Mouse (Mus musculus) intestine, embryonic 16.5 days (tissue): ENCODE measurements around the gene Trim47. TPM values are rescaled to one million over a fixed set of nuclear protein-coding genes. Genes with fewer than 3 reads are reported as not detected.
A peak's percentile ranks its signal among the peaks of the same experiment; 100 is the strongest.

Source experiments
- ATAC-seq: fragments of 200-750 bp; cut with Nextera tagmentation; 2 replicates; pipeline ENCODE4 v1.8.0; 2017; ENCODE audit warnings: moderate TSS enrichment, moderate library complexity
- H3K27ac ChIP-seq: fragments of 300-500 bp; sonication (generic); 2 replicates; pipeline ENCODE4 v1.5.1; 2014; ENCODE audit warnings: mild to moderate bottlenecking, low read length
- H3K27me3 ChIP-seq: fragments of 300-500 bp; sonication (generic); replicated peaks from 2 replicates; pipeline ENCODE4 v1.6.1; 2014; ENCODE audit warnings: low read length, control low read depth, mixed read lengths; ENCODE audit not compliant: control insufficient read depth, insufficient read depth
- H3K36me3 ChIP-seq: fragments of 300-500 bp; sonication (generic); 2 replicates; pipeline ENCODE4 v1.6.1; 2014; ENCODE audit warnings: low read length, control low read depth; ENCODE audit not compliant: control insufficient read depth, insufficient read depth
- H3K4me1 ChIP-seq: fragments of 300-500 bp; sonication (generic); 2 replicates; pipeline ENCODE4 v1.6.1; 2014; ENCODE audit warnings: low read length, control low read depth, mixed read lengths; ENCODE audit not compliant: control insufficient read depth, insufficient read depth
- H3K4me2 ChIP-seq: fragments of 300-500 bp; sonication (generic); 2 replicates; pipeline ENCODE4 v1.6.1; 2014; ENCODE audit warnings: low read depth, low read length, control low read depth
- H3K4me3 ChIP-seq: fragments of 300-500 bp; sonication (generic); 2 replicates; pipeline ENCODE4 v1.5.1; 2014; ENCODE audit warnings: mild to moderate bottlenecking, low read length
- H3K9ac ChIP-seq: fragments of 300-500 bp; sonication (generic); 2 replicates; pipeline ENCODE4 v1.6.1; 2014; ENCODE audit warnings: low read depth, low read length
- H3K9me3 ChIP-seq: fragments of 300-500 bp; sonication (generic); 2 replicates; pipeline ENCODE4 v1.6.1; 2016; ENCODE audit warnings: low read length, control low read depth; ENCODE audit not compliant: control insufficient read depth
- WGBS: fragments of 180-500 bp; shearing (Covaris S2); extraction: QIAGEN DNeasy Blood & Tissue Kit; methylation state at CpG from one replicate; pipeline ENCODE4 v1.1.7; 2014; 5-methylcytosine and 5-hydroxymethylcytosine counted together
- polyA plus RNA-seq: library from polyadenylated mRNA; unstranded; fragments of >200 nt; fragmentation: Nextera tagmentation; extraction: Ambion mirVana; gene quantifications from 2 replicates; pipeline ENCODE4 v1.2.1, GENCODE M21; 2015

Trim47 gene
- polyA plus RNA-seq, 1 experiment from 2014 or later, result 13.9 TPM

DNA sequence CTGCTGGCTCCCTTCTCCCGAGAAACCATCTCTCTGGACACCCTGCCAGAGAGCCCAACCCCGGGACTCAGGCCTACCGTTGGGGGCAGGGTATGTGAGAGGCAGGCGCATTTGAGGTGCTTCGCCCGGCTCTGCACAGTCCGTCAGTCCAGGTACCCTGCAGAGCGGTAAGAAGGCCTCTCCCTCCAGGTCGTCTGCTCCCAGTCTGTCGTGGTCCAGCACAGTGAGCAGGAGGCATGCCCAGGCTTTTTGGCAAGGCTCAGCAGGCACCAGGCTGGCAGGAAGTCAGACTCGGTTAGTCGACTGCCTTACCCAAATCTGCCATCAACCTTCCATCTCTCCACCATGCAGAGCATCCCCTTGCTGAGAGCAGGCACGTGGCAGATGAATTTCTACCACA, 63.4 kb downstream of the Trim47 start:
- Histone ChIP-seq H3K9me3 (no peaks in the 10 kb centered on the region), H3K36me3 (peaks cover 15% of the 10 kb centered on the region), H3K9ac (no peak overlapping the region), H3K4me1 (peaks cover 5% of the 10 kb centered on the region; the same call in 1 of the 2 replicates), H3K4me2 (no peak overlapping the region), H3K27me3 (no peaks in the 10 kb centered on the region), H3K27ac (no peak overlapping the region), H3K4me3 (no peak overlapping the region)
- ATAC-seq, result no peak
- WGBS, result 65% methylated on average over 13 of the region's 13 CpGs

DNA sequence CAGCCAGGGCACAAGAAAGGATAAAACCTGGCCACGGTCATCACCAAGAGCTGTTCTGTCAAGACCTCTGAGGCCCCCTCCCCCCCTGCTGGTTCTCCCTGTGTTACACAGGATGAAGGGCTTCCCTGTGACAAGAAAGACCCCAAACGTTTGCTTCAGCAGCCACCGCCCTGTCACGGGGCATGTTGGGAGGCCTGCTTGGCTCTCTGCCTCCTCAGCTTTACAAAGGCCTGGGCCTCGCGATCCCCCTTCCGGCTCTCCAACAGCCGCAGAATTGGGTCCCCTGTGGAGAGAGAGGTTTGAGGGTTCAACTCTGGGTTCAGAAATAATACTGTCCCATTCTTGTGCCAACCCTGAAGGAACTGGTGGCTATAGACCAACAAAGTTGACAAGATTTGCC, 64.5 kb downstream of the Trim47 start:
- Histone ChIP-seq H3K4me3 (no peak overlapping the region), H3K27ac (no peak overlapping the region), H3K9me3 (no peaks in the 10 kb centered on the region), H3K9ac (no peak overlapping the region), H3K36me3 (peaks cover 24% of the 10 kb centered on the region), H3K4me1 (peaks cover 5% of the 10 kb centered on the region; the same call in 1 of the 2 replicates), H3K27me3 (no peaks in the 10 kb centered on the region), H3K4me2 (no peak overlapping the region)
- ATAC-seq, result no peak
- WGBS, result 70% methylated on average over 8 of the region's 8 CpGs

DNA sequence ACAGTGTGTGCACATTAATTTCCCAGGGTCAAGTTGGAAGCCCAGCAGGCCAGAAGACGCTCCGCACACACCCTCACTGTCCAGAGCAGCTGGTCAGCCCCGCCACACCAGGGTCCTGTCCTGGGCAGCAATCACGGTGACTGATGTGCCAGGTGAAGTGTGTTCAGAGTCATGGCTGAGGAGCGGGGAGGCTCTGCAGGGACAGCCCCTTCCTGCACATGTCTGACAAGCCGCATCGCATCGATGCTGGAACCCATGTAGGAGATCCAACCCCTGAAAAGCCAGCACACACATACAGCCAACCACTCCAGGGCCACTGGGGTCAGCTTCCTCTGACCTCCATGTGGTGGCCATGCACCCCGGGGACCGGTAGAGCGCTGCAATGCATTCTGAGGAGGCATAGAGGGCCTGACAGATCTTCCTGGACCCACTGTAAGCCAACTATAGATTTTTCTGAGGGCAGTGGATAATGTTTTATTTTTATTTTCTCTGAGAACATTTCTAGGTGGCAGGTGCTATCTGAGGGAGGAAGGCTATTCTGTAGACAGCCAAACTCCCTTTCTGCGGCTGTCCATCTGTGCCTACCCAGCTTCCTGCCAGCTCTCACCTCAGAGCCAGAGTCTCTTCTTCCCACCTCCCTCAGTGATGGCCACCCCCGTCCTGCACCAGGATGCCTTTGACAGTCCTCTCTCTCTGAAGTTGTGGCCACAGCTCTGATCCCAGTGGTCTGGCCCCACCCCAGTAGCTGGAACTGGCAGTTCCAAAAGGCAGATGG, 65.2 kb downstream of the Trim47 start:
- no peak for ATAC-seq
- no peaks in the 10 kb centered on the region for H3K9me3 ChIP-seq
- no peaks in the 10 kb centered on the region for H3K27me3 ChIP-seq
- 88% methylated on average over 13 of the region's 13 CpGs for WGBS
- H3K9ac ChIP-seq, result no peak overlapping the region
- H3K4me2 ChIP-seq, result no peak overlapping the region
- H3K27ac ChIP-seq, result no peak overlapping the region
- H3K36me3 ChIP-seq, result peaks cover 29% of the 10 kb centered on the region
- peaks cover 5% of the 10 kb centered on the region; the same call in 1 of the 2 replicates for H3K4me1 ChIP-seq
- no peak overlapping the region for H3K4me3 ChIP-seq

DNA sequence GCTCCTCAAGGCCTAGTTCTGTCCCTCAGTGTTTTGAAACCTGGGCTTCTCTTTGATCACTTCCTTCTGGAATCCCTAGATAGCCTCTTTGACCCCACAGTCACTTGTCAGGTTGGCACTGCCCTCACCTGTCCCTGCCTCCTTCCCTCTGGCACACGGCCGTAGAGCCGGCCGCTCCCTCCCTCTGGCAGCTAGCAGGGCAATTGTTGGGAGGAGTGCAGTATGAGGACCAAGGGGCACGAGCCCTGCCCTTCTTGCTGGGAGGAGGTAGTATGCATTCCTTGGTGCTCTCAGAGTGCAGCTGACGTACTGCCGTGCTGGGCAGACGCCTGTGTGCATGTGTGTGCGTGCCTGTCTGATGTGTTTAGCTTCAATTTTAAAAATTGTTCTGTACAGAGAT, 66.4 kb downstream of the Trim47 start:
- no peak overlapping the region for H3K4me2 ChIP-seq
- H3K4me1 ChIP-seq, result peaks cover 5% of the 10 kb centered on the region; the same call in 1 of the 2 replicates
- H3K4me3 ChIP-seq, result no peak overlapping the region
- H3K9me3 ChIP-seq, result no peaks in the 10 kb centered on the region
- 67% methylated on average over 9 of the region's 9 CpGs for WGBS
- H3K27ac ChIP-seq, result 0 out of 2 replicates have a peak overlapping the region, but pooled peaks have one; percentile 6
- peaks cover 35% of the 10 kb centered on the region for H3K36me3 ChIP-seq
- no peak overlapping the region for H3K9ac ChIP-seq
- H3K27me3 ChIP-seq, result no peaks in the 10 kb centered on the region
- ATAC-seq, result no peak; the same call in 1 of the 2 replicates

DNA sequence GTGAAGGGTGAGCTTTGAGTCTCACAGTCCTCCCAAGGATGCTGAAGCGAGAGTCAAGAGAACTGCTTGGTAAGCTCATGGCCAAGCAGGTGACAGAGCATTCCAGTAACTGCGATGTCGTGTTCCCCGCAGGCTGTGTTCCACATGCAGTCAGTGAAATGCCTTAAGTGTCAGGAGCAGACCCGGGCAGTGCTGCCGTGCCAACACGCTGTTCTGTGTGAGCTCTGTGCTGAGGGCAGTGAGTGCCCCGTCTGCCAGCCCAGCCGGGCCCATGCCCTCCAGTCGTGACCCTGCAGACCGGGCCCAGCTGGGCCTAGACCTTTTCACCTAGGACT, 67.4 kb downstream of the Trim47 start:
- no peak for ATAC-seq
- H3K4me3 ChIP-seq, result no peak overlapping the region
- no peaks in the 10 kb centered on the region for H3K9me3 ChIP-seq
- 92% methylated on average over 11 of the region's 11 CpGs for WGBS
- no peak overlapping the region for H3K9ac ChIP-seq
- no peak overlapping the region for H3K27ac ChIP-seq
- peaks cover 5% of the 10 kb centered on the region; the same call in 1 of the 2 replicates for H3K4me1 ChIP-seq
- peaks cover 43% of the 10 kb centered on the region for H3K36me3 ChIP-seq
- H3K4me2 ChIP-seq, result no peak overlapping the region
- H3K27me3 ChIP-seq, result no peaks in the 10 kb centered on the region

DNA sequence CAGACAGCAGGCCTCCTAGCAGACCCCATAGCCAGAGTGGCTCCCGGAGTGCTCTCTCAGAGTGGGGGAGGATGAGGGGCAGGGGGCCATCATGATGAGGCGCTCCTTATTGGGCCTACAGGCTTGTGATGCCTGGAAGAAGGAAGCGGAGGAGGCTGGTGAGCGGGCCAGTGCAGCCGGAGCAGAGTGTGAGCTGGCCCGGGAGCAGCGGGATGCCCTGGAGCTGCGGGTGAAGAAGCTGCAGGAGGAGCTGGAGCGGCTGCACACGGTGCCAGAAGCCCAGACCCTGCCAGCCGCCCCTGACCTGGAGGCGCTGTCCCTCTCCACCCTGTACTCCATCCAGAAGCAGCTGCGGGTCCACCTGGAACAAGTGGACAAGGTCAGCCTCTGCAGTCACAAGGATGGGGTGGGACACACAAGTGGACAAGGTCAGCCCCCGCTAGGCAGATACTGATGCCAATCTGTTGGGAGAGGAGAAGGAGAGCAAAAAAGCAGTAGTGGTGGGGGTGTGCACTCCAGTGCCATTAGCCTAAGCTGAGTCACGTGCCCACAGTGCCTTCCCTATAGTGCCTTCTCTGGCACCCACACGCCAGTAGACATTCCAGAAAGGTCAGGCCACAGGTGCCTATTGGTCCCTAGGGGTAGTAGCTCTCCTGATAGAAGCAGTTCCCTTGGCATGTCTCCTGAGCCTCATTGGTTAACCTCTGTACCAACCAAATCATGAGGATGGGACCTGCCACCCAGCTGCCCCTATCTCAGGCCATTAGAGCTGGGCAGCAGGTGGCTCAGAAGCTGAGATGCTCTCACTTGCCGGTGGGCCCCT, 67.9 kb downstream of the Trim47 start:
- no peak overlapping the region for H3K4me2 ChIP-seq
- H3K4me3 ChIP-seq, result no peak overlapping the region
- H3K27ac ChIP-seq, result no peak overlapping the region
- no peaks in the 10 kb centered on the region for H3K27me3 ChIP-seq
- H3K4me1 ChIP-seq, result peaks cover 5% of the 10 kb centered on the region; the same call in 1 of the 2 replicates
- no peaks in the 10 kb centered on the region for H3K9me3 ChIP-seq
- WGBS, result 89% methylated on average over 17 of the region's 17 CpGs
- H3K36me3 ChIP-seq, result peaks cover 48% of the 10 kb centered on the region
- no peak overlapping the region for H3K9ac ChIP-seq
- no peak for ATAC-seq

DNA sequence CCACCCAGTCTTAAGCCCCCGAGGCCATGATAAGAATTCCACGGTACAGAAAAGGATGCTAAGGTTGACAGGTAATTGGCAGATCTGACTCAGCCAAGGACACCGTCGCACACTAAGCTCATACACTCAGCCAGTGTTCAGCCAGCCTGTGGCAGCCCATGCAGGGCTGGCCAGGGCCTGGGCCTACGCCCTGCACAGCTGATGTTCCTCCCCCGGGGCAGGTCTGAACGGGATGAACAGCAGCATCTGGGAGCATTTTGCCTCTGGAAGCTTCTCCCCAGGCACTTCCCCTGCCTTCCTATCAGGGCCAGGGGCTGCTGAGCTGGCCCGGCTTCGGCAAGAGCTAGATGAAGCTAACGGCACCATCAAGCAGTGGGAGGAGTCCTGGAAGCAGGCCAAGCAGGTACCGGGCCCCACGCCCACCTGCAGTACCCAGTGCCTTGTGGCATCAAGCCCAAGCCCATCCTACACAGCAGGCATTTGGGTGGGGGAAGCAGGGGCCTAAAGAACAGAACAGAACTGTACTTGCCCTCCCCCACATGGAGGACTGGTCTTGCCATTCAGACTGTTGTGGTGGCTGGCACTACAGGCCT, 68.9 kb downstream of the Trim47 start:
- H3K36me3 ChIP-seq, result peaks cover 55% of the 10 kb centered on the region
- no peak for ATAC-seq
- H3K4me2 ChIP-seq, result no peak overlapping the region
- H3K4me3 ChIP-seq, result no peak overlapping the region
- H3K4me1 ChIP-seq, result peaks cover 5% of the 10 kb centered on the region; the same call in 1 of the 2 replicates
- WGBS, result 72% methylated on average over 12 of the region's 12 CpGs
- no peaks in the 10 kb centered on the region for H3K9me3 ChIP-seq
- no peak overlapping the region for H3K27ac ChIP-seq
- no peaks in the 10 kb centered on the region for H3K27me3 ChIP-seq
- H3K9ac ChIP-seq, result no peak overlapping the region

DNA sequence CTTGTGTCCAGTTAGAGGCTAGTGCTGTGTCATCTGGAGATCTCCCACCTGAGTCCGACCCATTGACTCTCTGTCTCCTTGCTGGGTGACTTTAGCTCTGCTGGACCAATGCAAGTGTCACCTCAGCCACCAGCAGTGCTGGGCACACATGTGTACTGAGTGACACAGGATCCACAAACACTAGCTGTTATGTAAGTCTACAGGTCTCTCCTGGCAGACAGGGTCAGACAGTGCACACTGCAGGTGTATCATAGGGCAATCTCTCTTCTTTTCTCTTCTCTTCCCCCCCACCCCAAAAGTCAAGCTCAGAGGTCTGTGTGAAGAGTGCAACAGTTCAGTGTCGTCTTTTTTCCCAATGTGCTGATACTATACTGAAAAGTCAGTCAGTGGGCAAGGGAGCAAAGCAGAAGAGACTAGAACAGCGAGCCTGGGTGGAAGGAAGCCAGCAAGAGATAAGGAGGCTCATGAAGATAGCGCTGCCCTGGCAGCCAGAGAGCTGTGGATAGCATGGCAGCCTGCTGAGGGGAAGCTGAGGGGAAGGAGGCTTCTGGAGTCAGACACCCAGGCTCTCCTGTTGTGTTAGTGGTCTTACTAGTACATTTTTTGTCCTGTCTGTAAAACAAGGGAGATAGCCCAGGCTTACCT, 69.7 kb downstream of the Trim47 start:
- WGBS, result 82% methylated on average over 4 of the region's 4 CpGs
- Histone ChIP-seq H3K27me3 (no peaks in the 10 kb centered on the region), H3K9me3 (no peaks in the 10 kb centered on the region), H3K4me2 (no peak overlapping the region), H3K4me1 (peaks cover 5% of the 10 kb centered on the region; the same call in 1 of the 2 replicates), H3K27ac (no peak overlapping the region), H3K36me3 (peaks cover 55% of the 10 kb centered on the region), H3K4me3 (no peak overlapping the region), H3K9ac (no peak overlapping the region)
- no peak for ATAC-seq

DNA sequence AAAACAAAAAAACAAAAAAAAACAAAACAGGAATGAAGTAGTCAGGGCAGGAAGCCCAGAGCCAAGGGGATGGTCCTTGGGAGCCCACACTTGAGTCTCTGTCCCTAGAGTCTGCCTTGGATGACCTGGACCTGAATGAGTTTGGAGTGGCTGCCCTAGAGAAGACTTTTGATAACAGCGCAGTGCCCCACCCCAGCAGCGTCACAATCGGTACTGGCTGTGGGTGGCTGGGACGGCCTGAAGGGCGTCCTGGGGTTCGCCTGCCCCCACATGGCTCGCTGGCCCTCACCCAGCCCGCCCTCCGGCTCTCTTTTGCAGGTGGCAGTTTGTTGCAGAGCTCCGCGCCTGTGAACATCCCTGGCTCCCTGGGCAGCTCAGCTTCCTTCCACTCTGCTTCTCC, 71.1 kb downstream of the Trim47 start:
- Histone ChIP-seq H3K9me3 (no peaks in the 10 kb centered on the region), H3K27ac (no peak overlapping the region), H3K4me1 (peaks cover 5% of the 10 kb centered on the region; the same call in 1 of the 2 replicates), H3K9ac (no peak overlapping the region), H3K36me3 (peaks cover 57% of the 10 kb centered on the region), H3K27me3 (no peaks in the 10 kb centered on the region), H3K4me2 (no peak overlapping the region), H3K4me3 (no peak overlapping the region)
- ATAC-seq, result no peak
- 92% methylated on average over 11 of the region's 11 CpGs for WGBS
